Mouse (Mus musculus) spleen, postnatal 4 days (tissue): ENCODE measurements around the gene Cep57.
A peak's percentile ranks its signal among the peaks of the same experiment; 100 is the strongest.

Source experiments
- DNase-seq, 2 experiments: peaks; one replicate each; pipeline ENCODE4 v3.0.0; 2022; ENCODE audit warnings: low spot score in 2 of 2

Cep57 gene

DNA sequence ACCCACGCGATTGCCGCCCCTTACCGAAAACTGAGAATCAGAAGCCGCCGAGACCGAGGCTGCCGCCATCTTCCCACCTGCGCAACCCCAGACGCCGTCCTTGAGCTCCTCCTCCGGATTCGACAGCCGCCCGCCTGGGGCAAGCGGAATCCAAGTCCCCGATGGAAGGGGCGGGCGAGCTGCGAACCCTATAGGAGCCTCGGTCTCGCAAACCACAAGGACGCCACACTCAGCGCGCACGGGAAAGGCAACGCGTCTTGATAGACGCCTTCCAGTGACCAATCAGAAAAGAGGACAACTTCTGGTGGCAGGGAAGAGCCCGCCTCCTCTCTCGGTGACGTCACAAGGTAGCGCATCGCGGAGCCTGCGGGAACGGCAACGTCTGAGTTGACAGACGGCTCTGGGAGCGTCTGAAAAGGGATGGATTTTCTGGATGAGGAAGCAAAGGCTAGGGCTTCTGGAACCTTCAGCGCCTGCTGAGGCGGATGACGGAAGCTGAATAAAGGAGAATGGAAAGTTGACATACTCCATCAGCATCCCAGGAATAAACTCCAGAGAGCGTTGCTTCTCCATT, at the start of gene Cep57:
Cep57 (minus strand) TSS at position 276 of the 574 bp plus-strand sequence.
- peak; percentile 90 to 94 for DNase-seq

- DNase-seq: no peak
Observed at GRCm38 (mm10) chr9:13875340-13875739, 48.4 kb upstream of the Cep57 start.

- DNase-seq: no peak
Observed at GRCm38 (mm10) chr9:13874359-13874758, 47.5 kb upstream of the Cep57 start.

- DNase-seq: no peak
Observed at GRCm38 (mm10) chr9:13871631-13872030, 44.7 kb upstream of the Cep57 start.

DNA sequence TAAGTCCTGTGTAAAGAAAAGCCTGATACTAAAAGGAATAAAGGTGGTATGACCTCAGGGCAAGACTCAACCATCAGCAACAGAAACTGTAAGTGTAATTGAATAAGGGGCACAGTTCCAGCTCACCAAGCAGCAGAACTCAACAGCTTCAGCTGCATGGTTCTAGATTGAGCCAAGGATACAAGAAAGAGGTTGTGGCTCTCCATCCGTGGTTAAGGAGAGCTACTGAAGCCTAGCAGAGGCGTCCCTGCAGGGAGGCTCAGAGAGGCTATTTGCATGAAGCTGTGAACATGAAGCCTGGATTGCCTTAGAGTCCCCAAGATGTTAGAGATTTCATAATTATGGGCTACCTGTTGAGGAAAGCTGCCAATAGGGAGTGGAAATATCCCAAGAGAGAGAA, 40.7 kb upstream of the Cep57 start:
- DNase-seq: no peak

DNA sequence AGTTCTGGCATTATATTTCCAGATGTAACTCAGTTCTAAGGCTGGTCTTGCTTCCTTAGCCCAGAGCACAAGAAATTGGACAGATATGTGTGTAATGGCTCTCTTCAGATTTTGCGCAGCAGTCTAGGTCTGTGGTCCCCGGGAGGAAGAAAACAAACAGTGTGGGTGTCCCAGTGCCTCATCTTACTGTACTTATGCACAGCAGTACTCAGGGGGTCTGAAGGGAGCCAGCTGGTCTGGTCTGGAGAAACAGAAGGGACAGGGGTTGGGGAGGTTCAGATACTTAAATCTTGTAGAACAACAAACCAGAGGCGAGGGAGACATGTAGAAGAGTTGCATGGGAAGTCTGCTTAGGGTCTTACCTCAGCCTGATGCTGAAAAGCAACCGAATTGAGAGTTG, 29.9 kb upstream of the Cep57 start:
- no peak for DNase-seq

- DNase-seq: no peak
Observed at GRCm38 (mm10) chr9:13856247-13856646, 29.3 kb upstream of the Cep57 start.

GRCm38 (mm10) chr9:13853876-13854275, 27.0 kb upstream of the Cep57 start:
- DNase-seq: no peak

DNA sequence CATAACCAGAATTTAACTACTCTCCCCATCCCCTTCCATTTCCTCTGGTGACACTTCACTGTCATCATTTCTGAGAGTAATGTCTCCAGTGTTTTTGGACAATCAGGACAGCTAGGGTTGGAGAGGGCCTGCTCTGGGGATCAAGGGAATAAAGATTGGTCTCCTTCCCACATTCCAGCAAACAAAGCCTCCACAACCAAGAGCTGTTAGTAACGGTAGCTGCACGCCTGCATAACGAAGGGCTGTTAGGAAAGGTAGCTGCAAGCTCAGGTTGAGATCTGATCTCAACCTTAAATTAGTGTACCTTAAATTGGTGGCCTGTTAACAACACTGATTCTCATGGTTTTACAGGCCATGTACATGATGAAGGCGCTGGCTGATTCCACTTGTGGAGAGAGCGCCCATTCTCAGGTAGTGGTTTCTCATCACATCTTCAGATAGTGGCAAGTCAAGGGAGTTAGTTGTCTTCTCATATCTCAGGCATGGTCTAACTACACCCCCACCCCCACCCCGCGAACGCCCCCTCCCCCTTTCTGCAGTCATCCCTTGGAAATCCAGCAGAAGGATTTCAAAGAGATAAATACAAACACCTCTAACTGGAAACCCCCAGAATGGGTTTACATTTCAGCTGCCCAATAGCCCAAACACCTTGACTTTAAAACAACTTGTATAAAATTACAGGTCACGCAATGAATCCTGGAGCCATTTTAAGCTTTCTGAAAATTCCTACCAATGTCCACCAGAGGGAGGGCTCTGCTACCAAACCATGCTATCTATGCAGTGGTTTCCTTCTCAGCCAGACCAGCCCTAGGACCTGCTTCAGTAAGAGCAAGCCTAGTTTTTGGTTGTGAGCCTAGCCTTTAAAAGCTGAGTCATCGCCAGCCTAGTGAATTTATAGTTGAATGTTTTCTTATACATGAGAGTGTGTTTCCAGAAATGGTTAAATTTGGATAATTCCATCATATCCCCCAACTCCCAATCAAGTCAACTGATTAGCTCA, 21.9 kb upstream of the Cep57 start:
- DNase-seq: no peak

DNA sequence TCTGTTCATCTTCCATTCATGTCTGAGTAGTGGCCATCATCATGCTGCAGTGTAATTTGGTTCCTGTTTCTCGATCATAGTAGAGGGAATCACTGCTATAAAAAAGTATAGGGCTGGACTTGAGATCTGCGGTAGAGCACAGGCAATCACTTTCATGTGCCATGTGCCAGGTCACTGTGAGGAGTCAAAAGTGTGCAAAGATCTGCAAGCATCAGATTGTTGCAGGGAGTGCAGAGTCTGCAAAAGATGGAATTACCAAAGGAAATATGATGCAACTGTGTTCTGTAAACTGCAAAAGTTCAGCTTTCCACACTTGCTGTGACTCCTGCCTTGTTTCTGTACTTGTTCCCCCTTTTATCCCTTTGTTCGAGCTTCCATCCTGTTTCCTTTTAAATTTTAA, 20.7 kb upstream of the Cep57 start:
- no peak for DNase-seq

- DNase-seq: no peak
Observed at GRCm38 (mm10) chr9:13836726-13837125, 9.8 kb upstream of the Cep57 start.

GRCm38 (mm10) chr9:13835256-13835655, 8.3 kb upstream of the Cep57 start:
- no peak for DNase-seq

GRCm38 (mm10) chr9:13828087-13828441, 1.2 kb upstream of the Cep57 start:
- DNase-seq: no peak

DNA sequence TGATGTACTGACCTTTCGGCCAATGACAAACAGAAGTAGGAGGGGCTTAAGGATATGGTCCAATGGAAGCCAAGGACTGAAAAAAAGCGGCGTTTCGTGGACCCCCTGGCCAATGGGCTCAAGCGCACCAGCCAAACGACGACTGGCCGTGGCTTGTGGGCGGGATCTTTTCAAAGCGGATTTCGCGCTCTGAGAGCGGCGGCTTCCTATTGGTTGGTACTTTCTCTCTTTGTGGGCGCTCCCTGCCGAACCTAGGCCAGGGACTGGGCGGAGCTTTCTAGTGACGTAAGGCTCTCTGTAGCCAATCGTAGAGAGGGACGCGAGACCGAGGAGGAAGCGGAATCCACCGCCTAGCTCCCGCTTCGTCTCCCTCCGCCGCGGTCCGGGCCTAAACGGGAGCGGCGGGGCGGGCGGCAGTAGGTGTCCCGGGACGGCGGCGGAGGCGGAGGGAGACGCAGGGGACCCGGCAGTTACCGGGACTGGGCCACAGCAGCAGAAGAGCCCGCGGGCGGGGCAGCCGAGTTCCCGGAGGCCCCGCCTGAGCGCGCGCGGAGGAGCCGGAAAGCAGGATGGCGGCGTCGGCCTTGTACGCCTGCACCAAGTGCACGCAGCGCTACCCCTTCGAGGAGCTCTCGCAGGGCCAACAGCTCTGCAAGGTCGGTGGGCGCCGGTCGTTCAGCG, 639 bp upstream of the Cep57 start, which contains the start of gene Fam76b:
Fam76b (plus strand) TSS at position 311 of the 681 bp plus-strand sequence.
- peak; percentile 98 to 99 for DNase-seq

DNA sequence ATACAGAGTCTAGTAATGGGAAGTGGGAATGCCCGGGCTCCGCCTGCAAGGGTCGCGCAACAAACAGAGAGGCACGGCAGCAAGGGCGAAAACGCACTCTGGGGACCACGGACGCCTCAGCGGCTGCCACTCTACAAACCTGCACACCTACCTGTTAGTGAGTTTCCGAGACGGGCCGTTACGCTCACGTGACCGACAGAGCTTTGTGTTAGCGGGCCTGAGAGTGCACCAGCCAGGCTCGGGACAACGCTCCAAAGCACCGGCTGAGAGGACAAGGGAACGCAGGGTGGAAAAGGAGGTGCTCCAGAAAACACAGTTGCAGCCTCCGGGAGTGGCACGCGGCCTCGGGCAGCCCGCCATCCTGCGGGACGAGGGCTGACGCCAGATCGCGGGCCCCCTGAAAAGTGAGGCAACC, 509 bp downstream of the Cep57 start:
- DNase-seq: peak in 1 of 2 experiments; percentile 66

- DNase-seq: no peak
Observed at GRCm38 (mm10) chr9:13825896-13826295, 1.0 kb downstream of the Cep57 start.

DNA sequence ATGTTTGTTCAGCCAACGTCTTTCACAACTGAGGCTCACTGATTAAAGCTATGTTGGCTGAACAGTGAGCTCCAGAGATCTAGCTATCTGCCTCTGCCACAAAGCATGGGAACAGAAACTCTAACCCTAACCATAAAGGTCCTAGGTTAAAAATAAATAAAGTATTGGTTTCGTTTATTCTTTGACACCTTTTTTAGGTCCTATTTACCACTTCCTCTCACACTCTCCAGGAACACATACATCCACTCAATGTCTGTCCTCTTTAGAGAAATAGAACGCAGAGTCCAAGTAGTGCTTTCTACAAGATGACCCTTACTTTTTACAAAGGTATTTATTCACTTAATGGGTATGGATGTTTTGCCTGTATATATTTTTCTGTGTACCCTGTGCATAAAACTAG, 6.1 kb downstream of the Cep57 start:
- DNase-seq: no peak

GRCm38 (mm10) chr9:13818369-13818768, 8.5 kb downstream of the Cep57 start:
- DNase-seq: no peak

GRCm38 (mm10) chr9:13809937-13810336, 17.0 kb downstream of the Cep57 start:
- no peak for DNase-seq

DNA sequence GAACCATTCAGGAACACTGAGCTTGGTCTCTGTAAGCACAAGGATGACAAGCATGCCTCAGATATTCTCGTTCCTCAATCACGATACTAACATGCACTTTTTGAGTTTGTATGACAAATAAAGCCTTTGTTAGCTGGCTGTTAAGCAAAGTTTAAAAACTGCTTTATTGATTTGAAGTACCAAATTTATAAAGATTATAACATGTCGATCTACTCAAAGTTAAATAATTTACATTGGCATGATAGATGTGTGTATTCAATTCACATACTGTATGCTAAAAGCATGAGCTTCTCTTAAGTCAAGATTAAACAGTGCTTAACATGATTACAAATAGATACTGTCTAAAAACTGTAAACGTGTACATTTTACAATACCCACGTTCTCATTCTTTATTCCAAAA, 19.2 kb downstream of the Cep57 start:
- DNase-seq: no peak

- DNase-seq: no peak
Observed at GRCm38 (mm10) chr9:13806854-13807253, 20.1 kb downstream of the Cep57 start.

- DNase-seq: no peak
Observed at GRCm38 (mm10) chr9:13804480-13804879, 22.4 kb downstream of the Cep57 start.
